Mouse (Mus musculus): ENCODE data around the gene 4931429L15Rik. TPM values are rescaled to one million over a fixed set of nuclear protein-coding genes. Genes with fewer than 3 reads are reported as not detected.

Gene 4931429L15Rik
- polyA plus RNA-seq, 1 experiment from 2014 or later, result not detected

- Histone ChIP-seq H3K27me3 (replicated peaks; ENCODE audit: control insufficient read depth, insufficient read depth, low read length) (peaks cover 10% of the 10 kb centered on the region; the same call in 1 of the 2 replicates), H3K4me2 (ENCODE audit: low read length) (peak within 1 kb of the TSS; percentile 86), H3K27ac (ENCODE audit: low read length) (peak within 1 kb of the TSS; percentile 37), H3K36me3 (ENCODE audit: control insufficient read depth, insufficient read depth) (peaks cover 23% of the 10 kb centered on the region), H3K4me1 (replicated peaks; ENCODE audit: control insufficient read depth, insufficient read depth, low read length) (peaks cover 16% of the 10 kb centered on the region), H3K9ac (replicated peaks; ENCODE audit: low read depth, low read length) (peak within 1 kb of the TSS; percentile 71), H3K4me3 (replicated peaks; ENCODE audit: low read length) (peak within 1 kb of the TSS; percentile 70), H3K9me3 (ENCODE audit: control insufficient read depth, low read length) (no peaks in the 10 kb centered on the region)
- peak; percentile 97 for ATAC-seq
- WGBS, result 5% methylated on average over 42 of the region's 45 CpGs
Observed at GRCm38 (mm10) chr9:46272677-46273454, 46.9 kb downstream of the 4931429L15Rik start, which contains the start of gene Zpr1. TSS of gene Zpr1 (plus strand) at chr9:46273064.

DNA sequence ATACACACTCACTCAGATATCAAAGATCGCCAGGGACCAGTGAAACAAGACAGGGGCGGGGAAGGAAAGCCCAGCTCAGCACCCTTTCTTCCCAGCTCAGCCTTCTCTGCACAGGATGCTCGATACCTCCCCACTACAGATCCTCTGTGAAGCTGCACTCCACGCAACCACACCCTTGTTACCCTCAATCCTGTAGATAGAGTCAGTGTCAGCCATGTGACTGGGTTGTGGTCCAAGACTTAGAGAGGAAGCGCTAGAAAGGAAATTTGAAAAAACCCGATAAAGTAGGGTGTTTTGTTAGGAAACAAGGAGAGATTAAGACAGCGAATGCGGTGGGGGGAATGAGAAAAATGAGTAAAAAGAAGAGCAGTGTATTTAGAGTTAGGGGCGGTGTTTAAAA lies 47.7 kb downstream of the 4931429L15Rik start:
- no peak overlapping the region for H3K4me2 ChIP-seq (ENCODE audit: low read length)
- H3K4me1 ChIP-seq (replicated peaks; ENCODE audit: control insufficient read depth, insufficient read depth, low read length), result peaks cover 16% of the 10 kb centered on the region
- H3K4me3 ChIP-seq (replicated peaks; ENCODE audit: low read length), result no peak overlapping the region
- WGBS, result 89% methylated on average over 9 of the region's 9 CpGs
- no peaks in the 10 kb centered on the region for H3K9me3 ChIP-seq (ENCODE audit: control insufficient read depth, low read length)
- peaks cover 18% of the 10 kb centered on the region for H3K36me3 ChIP-seq (ENCODE audit: control insufficient read depth, insufficient read depth)
- peaks cover 10% of the 10 kb centered on the region; the same call in 1 of the 2 replicates for H3K27me3 ChIP-seq (replicated peaks; ENCODE audit: control insufficient read depth, insufficient read depth, low read length)
- H3K9ac ChIP-seq (replicated peaks; ENCODE audit: low read depth, low read length), result no peak overlapping the region
- no peak overlapping the region for H3K27ac ChIP-seq (ENCODE audit: low read length)
- no peak for ATAC-seq

GRCm38 (mm10) chr9:46270782-46271181 lies 49.0 kb downstream of the 4931429L15Rik start:
- Histone ChIP-seq H3K9me3 (ENCODE audit: control insufficient read depth, low read length) (no peaks in the 10 kb centered on the region), H3K36me3 (ENCODE audit: control insufficient read depth, insufficient read depth) (peaks cover 7% of the 10 kb centered on the region; the same call in 1 of the 2 replicates), H3K4me1 (replicated peaks; ENCODE audit: control insufficient read depth, insufficient read depth, low read length) (peaks cover 16% of the 10 kb centered on the region), H3K27ac (ENCODE audit: low read length) (no peak overlapping the region), H3K9ac (replicated peaks; ENCODE audit: low read depth, low read length) (no peak overlapping the region), H3K27me3 (replicated peaks; ENCODE audit: control insufficient read depth, insufficient read depth, low read length) (peaks cover 10% of the 10 kb centered on the region; the same call in 1 of the 2 replicates), H3K4me3 (replicated peaks; ENCODE audit: low read length) (no peak overlapping the region), H3K4me2 (ENCODE audit: low read length) (no peak overlapping the region)
- 98% methylated on average over 4 of the region's 4 CpGs for WGBS
- ATAC-seq, result no peak

- Histone ChIP-seq H3K27ac (ENCODE audit: low read length) (no peak overlapping the region), H3K9ac (replicated peaks; ENCODE audit: low read depth, low read length) (no peak overlapping the region), H3K27me3 (replicated peaks; ENCODE audit: control insufficient read depth, insufficient read depth, low read length) (peaks cover 10% of the 10 kb centered on the region; the same call in 1 of the 2 replicates), H3K9me3 (ENCODE audit: control insufficient read depth, low read length) (no peaks in the 10 kb centered on the region), H3K36me3 (ENCODE audit: control insufficient read depth, insufficient read depth) (no peaks in the 10 kb centered on the region), H3K4me3 (replicated peaks; ENCODE audit: low read length) (no peak overlapping the region), H3K4me1 (replicated peaks; ENCODE audit: control insufficient read depth, insufficient read depth, low read length) (peaks cover 11% of the 10 kb centered on the region), H3K4me2 (ENCODE audit: low read length) (no peak overlapping the region)
- WGBS, result 85% methylated on average over 5 of the region's 5 CpGs
- no peak for ATAC-seq
Observed at GRCm38 (mm10) chr9:46269125-46269524, 50.7 kb downstream of the 4931429L15Rik start.

DNA sequence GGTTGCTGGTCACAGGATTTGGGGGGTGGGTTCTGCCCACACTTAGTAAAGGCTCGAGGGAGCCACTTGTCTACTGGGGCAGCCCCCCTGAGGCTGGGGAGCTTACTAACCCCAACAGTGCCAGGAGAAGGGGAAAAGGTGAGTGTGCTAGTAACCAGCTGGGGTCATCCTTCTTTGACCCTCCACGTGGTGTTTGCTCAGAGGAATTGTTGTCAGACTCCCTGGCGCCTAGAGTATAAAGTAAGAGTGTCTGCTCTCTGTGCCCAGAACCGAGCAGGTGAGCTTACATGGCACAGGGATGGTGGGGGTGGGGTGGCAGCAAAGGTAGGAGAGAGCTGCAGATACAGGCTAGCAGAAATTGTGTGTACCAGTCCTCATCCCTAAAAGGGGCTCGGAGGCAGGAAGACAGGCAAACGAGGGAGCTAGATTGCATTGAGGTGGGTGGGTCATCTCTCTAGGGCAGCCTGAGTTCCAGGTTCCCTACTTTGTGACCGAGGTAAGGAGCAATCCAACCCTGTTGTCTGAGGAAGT lies 51.4 kb downstream of the 4931429L15Rik start, which contains the start of gene Apoa5:
Gene Apoa5, plus strand, starts transcription at position 291 of the 531 bp plus-strand sequence.
- WGBS, result 59% methylated on average over 7 of the region's 7 CpGs
- Histone ChIP-seq H3K36me3 (ENCODE audit: control insufficient read depth, insufficient read depth) (no peaks in the 10 kb centered on the region), H3K4me1 (replicated peaks; ENCODE audit: control insufficient read depth, insufficient read depth, low read length) (peaks cover 4% of the 10 kb centered on the region), H3K9ac (replicated peaks; ENCODE audit: low read depth, low read length) (no peak within 1 kb of the TSS), H3K4me3 (replicated peaks; ENCODE audit: low read length) (no peak within 1 kb of the TSS), H3K27ac (ENCODE audit: low read length) (no peak within 1 kb of the TSS), H3K27me3 (replicated peaks; ENCODE audit: control insufficient read depth, insufficient read depth, low read length) (peaks cover 10% of the 10 kb centered on the region; the same call in 1 of the 2 replicates), H3K9me3 (ENCODE audit: control insufficient read depth, low read length) (no peaks in the 10 kb centered on the region), H3K4me2 (ENCODE audit: low read length) (no peak within 1 kb of the TSS)
- no peak for ATAC-seq

- Histone ChIP-seq H3K9me3 (ENCODE audit: control insufficient read depth, low read length) (no peaks in the 10 kb centered on the region), H3K36me3 (ENCODE audit: control insufficient read depth, insufficient read depth) (no peaks in the 10 kb centered on the region), H3K4me1 (replicated peaks; ENCODE audit: control insufficient read depth, insufficient read depth, low read length) (no peaks in the 10 kb centered on the region), H3K27me3 (replicated peaks; ENCODE audit: control insufficient read depth, insufficient read depth, low read length) (no peaks in the 10 kb centered on the region), H3K4me2 (ENCODE audit: low read length) (no peak overlapping the region), H3K27ac (ENCODE audit: low read length) (no peak overlapping the region), H3K9ac (replicated peaks; ENCODE audit: low read depth, low read length) (no peak overlapping the region), H3K4me3 (replicated peaks; ENCODE audit: low read length) (no peak overlapping the region)
- no peak for ATAC-seq
- 89% methylated on average over 7 of the region's 7 CpGs for WGBS
Observed at GRCm38 (mm10) chr9:46261131-46261530, 58.7 kb downstream of the 4931429L15Rik start.

- H3K4me1 ChIP-seq (replicated peaks; ENCODE audit: control insufficient read depth, insufficient read depth, low read length), result no peaks in the 10 kb centered on the region
- no peaks in the 10 kb centered on the region for H3K9me3 ChIP-seq (ENCODE audit: control insufficient read depth, low read length)
- H3K4me2 ChIP-seq (ENCODE audit: low read length), result no peak overlapping the region
- no peaks in the 10 kb centered on the region for H3K36me3 ChIP-seq (ENCODE audit: control insufficient read depth, insufficient read depth)
- no peak for ATAC-seq
- 92% methylated on average over 6 of the region's 6 CpGs for WGBS
- no peaks in the 10 kb centered on the region for H3K27me3 ChIP-seq (replicated peaks; ENCODE audit: control insufficient read depth, insufficient read depth, low read length)
- H3K9ac ChIP-seq (replicated peaks; ENCODE audit: low read depth, low read length), result no peak overlapping the region
- no peak overlapping the region for H3K27ac ChIP-seq (ENCODE audit: low read length)
- no peak overlapping the region for H3K4me3 ChIP-seq (replicated peaks; ENCODE audit: low read length)
Observed at GRCm38 (mm10) chr9:46259111-46259510, 60.7 kb downstream of the 4931429L15Rik start.

DNA sequence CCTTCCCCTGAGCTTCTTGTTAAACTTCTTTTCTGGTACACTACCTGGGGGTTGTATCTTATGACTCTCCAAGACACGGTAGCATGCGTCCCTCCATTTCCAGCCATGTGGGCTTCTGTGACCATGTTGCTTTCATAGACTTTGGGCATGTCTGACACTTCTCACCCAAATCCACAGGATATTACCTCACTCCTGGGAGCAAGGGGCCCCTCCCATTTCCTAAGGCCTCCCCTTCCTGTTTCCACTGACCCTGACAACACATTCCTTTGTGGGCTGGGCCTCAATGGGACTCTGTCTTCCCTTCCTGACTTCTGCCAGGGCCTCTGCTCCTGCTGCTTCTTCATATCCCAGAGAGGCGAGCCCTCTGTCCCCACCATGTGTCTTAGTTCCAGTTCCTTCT lies 62.2 kb downstream of the 4931429L15Rik start:
- ATAC-seq, result no peak
- no peaks in the 10 kb centered on the region for H3K9me3 ChIP-seq (ENCODE audit: control insufficient read depth, low read length)
- WGBS, result 82% methylated on average over 3 of the region's 3 CpGs

GRCm38 (mm10) chr9:46256658-46257385 lies 63.0 kb downstream of the 4931429L15Rik start:
- no peaks in the 10 kb centered on the region for H3K9me3 ChIP-seq (ENCODE audit: control insufficient read depth, low read length)
- 89% methylated on average over 10 of the region's 10 CpGs for WGBS
- no peaks in the 10 kb centered on the region for H3K27me3 ChIP-seq (replicated peaks; ENCODE audit: control insufficient read depth, insufficient read depth, low read length)
- H3K4me3 ChIP-seq (replicated peaks; ENCODE audit: low read length), result no peak overlapping the region
- H3K36me3 ChIP-seq (ENCODE audit: control insufficient read depth, insufficient read depth), result no peaks in the 10 kb centered on the region
- no peak overlapping the region for H3K4me2 ChIP-seq (ENCODE audit: low read length)
- H3K9ac ChIP-seq (replicated peaks; ENCODE audit: low read depth, low read length), result no peak overlapping the region
- H3K27ac ChIP-seq (ENCODE audit: low read length), result no peak overlapping the region
- no peak for ATAC-seq
- no peaks in the 10 kb centered on the region for H3K4me1 ChIP-seq (replicated peaks; ENCODE audit: control insufficient read depth, insufficient read depth, low read length)

More for the DNA sequence above, 62.2 kb downstream of the 4931429L15Rik start:
- Histone ChIP-seq H3K4me3 (replicated peaks; ENCODE audit: low read length) (no peak overlapping the region), H3K36me3 (ENCODE audit: control insufficient read depth, insufficient read depth) (no peaks in the 10 kb centered on the region), H3K27me3 (replicated peaks; ENCODE audit: control insufficient read depth, insufficient read depth, low read length) (no peaks in the 10 kb centered on the region), H3K4me1 (replicated peaks; ENCODE audit: control insufficient read depth, insufficient read depth, low read length) (no peaks in the 10 kb centered on the region), H3K9ac (replicated peaks; ENCODE audit: low read depth, low read length) (no peak overlapping the region), H3K4me2 (ENCODE audit: low read length) (no peak overlapping the region), H3K27ac (ENCODE audit: low read length) (no peak overlapping the region)

Data from forebrain, embryonic 16.5 days (tissue).